Mouse (Mus musculus) left cerebral cortex, postnatal 14 days (tissue): Measurements from ENCODE around the gene Lgals3bp. TPM values are rescaled to one million over a fixed set of nuclear protein-coding genes. Genes with fewer than 3 reads are reported as not detected.

ENCODE experiments used
- DNase-seq, 2 experiments: peaks; one replicate each; pipeline ENCODE4 v3.0.0; 2021 to 2022; ENCODE audit warnings: low spot score in 2 of 2, mixed read lengths in 1 of 2
- intact Hi-C: fragments of 180-260 bp; cut with DNase I; formaldehyde crosslinking; loops from one replicate; pipeline ENCODE4 v1.15.1; 2025
- total RNA-seq, 2 experiments: library from RNA; stranded (reverse); gene quantifications; 2 replicates each; pipeline ENCODE4 v1.2.3; 2021

The Lgals3bp gene
- total RNA-seq, 2 experiments from 2014 or later = 12.3 to 14.1 TPM

DNA sequence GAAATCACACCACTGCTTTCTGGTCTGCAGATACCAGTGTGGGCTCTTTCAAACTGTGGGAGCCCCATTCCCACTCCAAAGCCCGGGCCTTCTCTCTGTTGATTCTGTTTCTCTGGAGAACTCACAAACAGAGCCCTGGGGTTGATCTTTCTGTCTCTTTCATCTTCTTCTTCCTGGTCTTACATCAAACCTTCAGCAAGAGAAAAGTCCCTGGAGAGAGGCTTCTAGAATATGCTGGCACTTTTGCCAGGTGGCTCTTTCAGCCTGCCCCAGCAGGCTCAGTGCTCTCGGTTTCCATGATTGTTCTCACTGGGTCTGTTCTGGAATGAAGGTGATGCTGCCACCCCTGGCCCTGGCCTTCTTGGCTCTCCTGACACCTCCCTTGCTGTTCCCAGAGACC is 58.3 kb downstream of the Lgals3bp start:
- no peak for DNase-seq
- intact Hi-C loops = no loop called here

Other genes with a start within 250 kb of the Lgals3bp start
- gene Cyth1, start 153.5 kb downstream of the Lgals3bp start, total RNA-seq = 10 to 100 TPM; 62.5 to 71.8 TPM
- 10 to 100 TPM; 24.8 to 26.3 TPM for gene Usp36, start 111.8 kb downstream of the Lgals3bp start, total RNA-seq
- gene Cep295nl, start 59.6 kb downstream of the Lgals3bp start, total RNA-seq = 1 to 10 TPM; 1.2 to 1.3 TPM
- 100 to 1,000 TPM; 287 to 330 TPM for gene Timp2, start 46.4 kb downstream of the Lgals3bp start, total RNA-seq
- 10 to 100 TPM; 38.2 to 40.0 TPM for gene Cant1, start 17.0 kb upstream of the Lgals3bp start, total RNA-seq
- 1 to 10 TPM; 6.8 to 9.8 TPM for gene C1qtnf1, start 26.1 kb upstream of the Lgals3bp start, total RNA-seq
- 10 to 100 TPM; 13.3 to 13.6 TPM for gene Engase, start 74.7 kb upstream of the Lgals3bp start, total RNA-seq